Mouse (Mus musculus): Measurements from ENCODE around the gene Klrg1. TPM values are rescaled to one million over a fixed set of nuclear protein-coding genes. Genes with fewer than 3 reads are reported as not detected.

Klrg1 gene
- not detected for total RNA-seq (2023)

DNA sequence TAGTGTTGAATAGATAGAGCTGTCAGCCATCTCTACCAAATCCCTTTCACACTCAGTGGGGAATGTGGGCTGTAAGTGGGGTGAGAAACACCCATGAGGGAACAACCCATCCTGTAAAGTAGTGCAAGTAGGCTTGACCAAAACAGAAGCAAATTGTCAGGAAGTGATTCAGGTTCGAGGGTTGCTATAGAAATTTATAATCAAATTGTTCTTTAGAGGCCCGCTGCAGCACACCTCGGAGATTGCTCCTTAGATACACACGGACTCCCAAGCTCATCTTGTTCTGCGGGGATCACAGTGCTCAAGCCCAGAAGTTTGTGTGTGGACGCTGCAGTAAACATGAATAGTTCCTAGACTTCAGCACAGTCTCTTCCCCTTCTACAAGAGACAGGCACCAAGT lies at the start of gene Klrg1:
Gene Klrg1 (minus strand): TSS at position 101 of the 400 bp plus-strand sequence.

DNA sequence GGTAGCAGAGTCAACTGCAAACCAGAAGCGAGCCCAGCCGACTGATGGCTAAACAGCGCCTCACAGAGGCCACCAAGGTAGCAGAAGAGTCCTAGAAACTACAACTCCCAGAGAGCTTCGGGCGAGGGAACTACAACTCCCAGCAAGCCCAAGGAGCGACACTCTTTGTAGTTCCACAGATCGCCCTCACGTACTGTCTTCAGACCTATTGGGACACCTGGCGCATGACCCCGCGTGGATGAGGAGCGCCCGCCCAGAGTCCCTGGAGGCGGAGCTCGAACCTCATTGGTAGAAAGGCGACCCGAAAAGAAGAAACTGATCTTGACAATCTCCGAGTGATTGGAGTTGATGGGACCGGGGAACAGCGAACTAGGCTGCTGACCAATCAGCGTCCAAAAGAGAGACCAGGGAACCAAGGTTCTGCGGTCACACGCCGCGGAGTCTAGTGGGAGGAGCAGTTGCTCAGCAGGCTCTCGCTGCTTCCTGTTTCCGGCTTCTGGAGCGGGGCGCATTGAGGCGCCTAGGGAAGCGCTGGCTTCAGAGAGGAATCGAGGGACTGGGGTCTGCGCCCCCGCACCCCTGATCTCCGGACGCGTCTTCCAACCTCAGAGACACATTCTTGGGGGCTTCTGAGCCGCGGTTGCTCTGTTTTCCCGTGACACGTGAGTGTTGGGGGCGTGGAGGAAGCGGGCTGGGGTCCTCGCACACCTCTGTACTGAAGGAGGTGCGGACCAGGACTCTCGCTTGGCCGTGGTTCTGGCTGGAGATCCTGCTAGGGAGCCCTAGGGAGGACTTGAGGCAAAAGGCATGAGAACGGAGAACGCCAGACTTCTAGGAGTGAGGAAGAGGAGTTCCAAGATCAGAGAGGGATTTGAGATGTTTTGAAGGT lies 26.1 kb upstream of the Klrg1 start, which contains the start of gene M6pr:
Gene M6pr (plus strand): TSS at position 216 of the 889 bp plus-strand sequence.

Other genes with a start within 250 kb of the Klrg1 start
- 100 to 1,000 TPM; 140 TPM for gene M6pr, start 25.8 kb upstream of the Klrg1 start, total RNA-seq (2023)
- gene Phc1, start 57.7 kb upstream of the Klrg1 start, total RNA-seq (2023), result 10 to 100 TPM; 40.7 to 45.5 TPM
- gene Rimklb, start 215.9 kb upstream of the Klrg1 start, total RNA-seq (2023), result not detected
- not detected for gene Mfap5, start 223.0 kb upstream of the Klrg1 start, total RNA-seq (2023)

All from B cell, adult 67 days (primary cell).